Mouse (Mus musculus): ENCODE data around the gene Cmip. TPM values are rescaled to one million over a fixed set of nuclear protein-coding genes. Genes with fewer than 3 reads are reported as not detected.

Gene Cmip
- polyA plus RNA-seq, 1 experiment from 2014 or later: 21.6 TPM

- 27% methylated on average over 5 of the region's 5 CpGs for WGBS
- Histone ChIP-seq H3K4me1 (ENCODE audit: control insufficient read depth, insufficient read depth, low read length) (peaks cover 7% of the 10 kb centered on the region; the same call in 1 of the 2 replicates), H3K9ac (replicated peaks; ENCODE audit: low read depth, low read length) (no peak overlapping the region), H3K36me3 (ENCODE audit: control insufficient read depth, insufficient read depth, low read length) (no peaks in the 10 kb centered on the region), H3K27ac (ENCODE audit: low read length) (no peak overlapping the region), H3K4me3 (ENCODE audit: low read depth, low read length) (no peak overlapping the region), H3K9me3 (ENCODE audit: control insufficient read depth, low read depth, low read length) (no peaks in the 10 kb centered on the region), H3K27me3 (ENCODE audit: control insufficient read depth, insufficient read depth, low read length) (no peaks in the 10 kb centered on the region), H3K4me2 (replicated peaks; ENCODE audit: low read depth, low read length) (no peak overlapping the region)
- ATAC-seq (ENCODE audit: insufficient number of reproducible peaks, insufficient read depth, low FRiP score, low read depth): peak; percentile 30
These were observed 208.4 kb downstream of the Cmip start for GRCm38 (mm10) chr8:117465250-117465649.

GRCm38 (mm10) chr8:117467466-117467865 is 210.6 kb downstream of the Cmip start:
- Histone ChIP-seq H3K4me2 (replicated peaks; ENCODE audit: low read depth, low read length) (no peak overlapping the region), H3K9ac (replicated peaks; ENCODE audit: low read depth, low read length) (no peak overlapping the region), H3K9me3 (ENCODE audit: control insufficient read depth, low read depth, low read length) (no peaks in the 10 kb centered on the region), H3K27me3 (ENCODE audit: control insufficient read depth, insufficient read depth, low read length) (no peaks in the 10 kb centered on the region), H3K27ac (ENCODE audit: low read length) (no peak overlapping the region), H3K36me3 (ENCODE audit: control insufficient read depth, insufficient read depth, low read length) (no peaks in the 10 kb centered on the region), H3K4me3 (ENCODE audit: low read depth, low read length) (no peak overlapping the region), H3K4me1 (ENCODE audit: control insufficient read depth, insufficient read depth, low read length) (peaks cover 10% of the 10 kb centered on the region; the same call in 1 of the 2 replicates)
- ATAC-seq (ENCODE audit: insufficient number of reproducible peaks, insufficient read depth, low FRiP score, low read depth): no peak
- 81% methylated on average over 10 of the region's 10 CpGs for WGBS

GRCm38 (mm10) chr8:117469431-117470341 is 212.8 kb downstream of the Cmip start:
- Histone ChIP-seq H3K27ac (ENCODE audit: low read length) (peak overlapping the region; percentile 66; the same call in 1 of the 2 replicates), H3K27me3 (ENCODE audit: control insufficient read depth, insufficient read depth, low read length) (no peaks in the 10 kb centered on the region), H3K4me2 (replicated peaks; ENCODE audit: low read depth, low read length) (peak overlapping the region; percentile 44), H3K9me3 (ENCODE audit: control insufficient read depth, low read depth, low read length) (no peaks in the 10 kb centered on the region), H3K36me3 (ENCODE audit: control insufficient read depth, insufficient read depth, low read length) (no peaks in the 10 kb centered on the region), H3K9ac (replicated peaks; ENCODE audit: low read depth, low read length) (no peak overlapping the region), H3K4me3 (ENCODE audit: low read depth, low read length) (no peak overlapping the region), H3K4me1 (ENCODE audit: control insufficient read depth, insufficient read depth, low read length) (peaks cover 10% of the 10 kb centered on the region; the same call in 1 of the 2 replicates)
- 24% methylated on average over 16 of the region's 16 CpGs for WGBS
- ATAC-seq (ENCODE audit: insufficient number of reproducible peaks, insufficient read depth, low FRiP score, low read depth): peak; percentile 15; the same call in 1 of the 2 replicates

- Histone ChIP-seq H3K9me3 (ENCODE audit: control insufficient read depth, low read depth, low read length) (no peaks in the 10 kb centered on the region), H3K4me3 (ENCODE audit: low read depth, low read length) (peak overlapping the region; percentile 6; the same call in 1 of the 2 replicates), H3K36me3 (ENCODE audit: control insufficient read depth, insufficient read depth, low read length) (no peaks in the 10 kb centered on the region), H3K4me1 (ENCODE audit: control insufficient read depth, insufficient read depth, low read length) (peaks cover 10% of the 10 kb centered on the region; the same call in 1 of the 2 replicates), H3K9ac (replicated peaks; ENCODE audit: low read depth, low read length) (no peak overlapping the region), H3K27ac (ENCODE audit: low read length) (peak overlapping the region; percentile 66; the same call in 1 of the 2 replicates), H3K4me2 (replicated peaks; ENCODE audit: low read depth, low read length) (peak overlapping the region; percentile 44), H3K27me3 (ENCODE audit: control insufficient read depth, insufficient read depth, low read length) (no peaks in the 10 kb centered on the region)
- peak; percentile 91 for ATAC-seq (ENCODE audit: insufficient number of reproducible peaks, insufficient read depth, low FRiP score, low read depth)
- WGBS: under 1% methylated on average over 14 of the region's 14 CpGs
These were observed 213.5 kb downstream of the Cmip start for GRCm38 (mm10) chr8:117470342-117470781.

GRCm38 (mm10) chr8:117471174-117471573 is 214.3 kb downstream of the Cmip start:
- Histone ChIP-seq H3K36me3 (ENCODE audit: control insufficient read depth, insufficient read depth, low read length) (no peaks in the 10 kb centered on the region), H3K27ac (ENCODE audit: low read length) (peak overlapping the region; percentile 61; the same call in 1 of the 2 replicates), H3K4me3 (ENCODE audit: low read depth, low read length) (no peak overlapping the region), H3K9me3 (ENCODE audit: control insufficient read depth, low read depth, low read length) (no peaks in the 10 kb centered on the region), H3K4me2 (replicated peaks; ENCODE audit: low read depth, low read length) (no peak overlapping the region), H3K9ac (replicated peaks; ENCODE audit: low read depth, low read length) (no peak overlapping the region), H3K4me1 (ENCODE audit: control insufficient read depth, insufficient read depth, low read length) (peaks cover 10% of the 10 kb centered on the region; the same call in 1 of the 2 replicates), H3K27me3 (ENCODE audit: control insufficient read depth, insufficient read depth, low read length) (no peaks in the 10 kb centered on the region)
- no peak; the same call in 1 of the 2 replicates for ATAC-seq (ENCODE audit: insufficient number of reproducible peaks, insufficient read depth, low FRiP score, low read depth)
- 19% methylated on average over 3 of the region's 3 CpGs for WGBS

- WGBS: 75% methylated on average over 9 of the region's 9 CpGs
- Histone ChIP-seq H3K4me2 (replicated peaks; ENCODE audit: low read depth, low read length) (no peak overlapping the region), H3K4me3 (ENCODE audit: low read depth, low read length) (no peak overlapping the region), H3K36me3 (ENCODE audit: control insufficient read depth, insufficient read depth, low read length) (no peaks in the 10 kb centered on the region), H3K9me3 (ENCODE audit: control insufficient read depth, low read depth, low read length) (no peaks in the 10 kb centered on the region), H3K27ac (ENCODE audit: low read length) (no peak overlapping the region), H3K9ac (replicated peaks; ENCODE audit: low read depth, low read length) (no peak overlapping the region), H3K4me1 (ENCODE audit: control insufficient read depth, insufficient read depth, low read length) (peaks cover 10% of the 10 kb centered on the region; the same call in 1 of the 2 replicates), H3K27me3 (ENCODE audit: control insufficient read depth, insufficient read depth, low read length) (no peaks in the 10 kb centered on the region)
- ATAC-seq (ENCODE audit: insufficient number of reproducible peaks, insufficient read depth, low FRiP score, low read depth): no peak
These were observed 214.8 kb downstream of the Cmip start for GRCm38 (mm10) chr8:117471655-117472054.

- peaks cover 10% of the 10 kb centered on the region; the same call in 1 of the 2 replicates for H3K4me1 ChIP-seq (ENCODE audit: control insufficient read depth, insufficient read depth, low read length)
- 91% methylated on average over 4 of the region's 4 CpGs for WGBS
- no peak overlapping the region for H3K27ac ChIP-seq (ENCODE audit: low read length)
- H3K27me3 ChIP-seq (ENCODE audit: control insufficient read depth, insufficient read depth, low read length): no peaks in the 10 kb centered on the region
- H3K4me3 ChIP-seq (ENCODE audit: low read depth, low read length): no peak overlapping the region
- no peaks in the 10 kb centered on the region for H3K36me3 ChIP-seq (ENCODE audit: control insufficient read depth, insufficient read depth, low read length)
- no peak overlapping the region for H3K9ac ChIP-seq (replicated peaks; ENCODE audit: low read depth, low read length)
- H3K4me2 ChIP-seq (replicated peaks; ENCODE audit: low read depth, low read length): no peak overlapping the region
- ATAC-seq (ENCODE audit: insufficient number of reproducible peaks, insufficient read depth, low FRiP score, low read depth): no peak
- H3K9me3 ChIP-seq (ENCODE audit: control insufficient read depth, low read depth, low read length): no peaks in the 10 kb centered on the region
These were observed 215.5 kb downstream of the Cmip start for GRCm38 (mm10) chr8:117472332-117472731.

- H3K9ac ChIP-seq (replicated peaks; ENCODE audit: low read depth, low read length): no peak overlapping the region
- no peak overlapping the region for H3K4me3 ChIP-seq (ENCODE audit: low read depth, low read length)
- peak; percentile 29; the same call in 1 of the 2 replicates for ATAC-seq (ENCODE audit: insufficient number of reproducible peaks, insufficient read depth, low FRiP score, low read depth)
- no peaks in the 10 kb centered on the region for H3K27me3 ChIP-seq (ENCODE audit: control insufficient read depth, insufficient read depth, low read length)
- WGBS: 0% methylated on average over 5 of the region's 5 CpGs
- no peaks in the 10 kb centered on the region for H3K9me3 ChIP-seq (ENCODE audit: control insufficient read depth, low read depth, low read length)
- no peaks in the 10 kb centered on the region for H3K36me3 ChIP-seq (ENCODE audit: control insufficient read depth, insufficient read depth, low read length)
- H3K27ac ChIP-seq (ENCODE audit: low read length): no peak overlapping the region
- no peak overlapping the region for H3K4me2 ChIP-seq (replicated peaks; ENCODE audit: low read depth, low read length)
- peaks cover 6% of the 10 kb centered on the region; the same call in 1 of the 2 replicates for H3K4me1 ChIP-seq (ENCODE audit: control insufficient read depth, insufficient read depth, low read length)
These were observed 218.1 kb downstream of the Cmip start for GRCm38 (mm10) chr8:117474944-117475343.

Data from stomach, embryonic 14.5 days (tissue).